Mouse (Mus musculus): ENCODE results near the gene Pms1. TPM values are rescaled to one million over a fixed set of nuclear protein-coding genes. Genes with fewer than 3 reads are reported as not detected.
"Not testable (repeated sequence)": the region's sequence is repeated elsewhere in the genome, so short reads cannot be mapped to it uniquely, and the experiment has no call there.

Gene Pms1
- total RNA-seq (2021): 10 to 100 TPM; 10.4 to 12.0 TPM

DNA sequence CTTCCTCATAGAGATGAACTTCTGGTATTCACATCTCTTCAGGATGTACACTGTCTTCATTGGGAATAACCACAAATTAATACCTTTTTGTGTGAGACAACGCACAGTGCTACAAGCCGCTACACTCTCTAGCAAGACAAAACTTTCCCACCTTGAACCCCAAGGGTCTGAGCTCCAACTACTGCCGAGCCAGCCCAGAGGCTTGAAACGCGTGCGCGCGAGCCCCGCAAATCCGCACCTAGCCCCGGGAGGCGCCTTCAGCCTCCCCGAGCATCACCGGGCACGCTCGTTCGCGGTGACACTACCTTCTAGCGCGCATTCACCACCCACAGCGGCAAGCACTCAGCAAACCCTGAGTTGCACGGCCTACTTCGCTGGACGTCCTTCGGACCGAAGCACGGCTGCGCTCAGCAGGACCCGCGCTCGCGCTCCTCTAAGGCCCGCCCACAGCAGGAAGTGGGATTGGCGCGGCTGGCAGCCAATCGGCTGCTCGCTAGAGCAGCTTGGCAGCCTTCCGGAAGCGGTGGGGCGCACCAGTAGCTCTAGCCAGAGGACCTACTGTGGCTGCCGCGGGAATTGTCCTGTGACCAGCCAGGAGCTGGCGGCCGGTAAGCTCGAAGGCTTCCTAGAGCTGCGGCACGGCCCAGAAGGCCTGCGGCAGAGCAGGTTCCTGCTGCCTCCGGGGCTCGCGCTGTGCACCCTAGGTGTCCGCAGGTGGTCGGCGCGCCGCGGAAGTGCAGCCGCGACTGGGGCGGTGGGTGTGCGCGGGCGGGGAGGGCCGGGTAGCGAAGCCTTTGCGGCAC, at the start of gene Pms1, which contains the start of the genes Ormdl1 and Gm28778:
TSS of gene Pms1 (minus strand) at position 438 of the 803 bp plus-strand sequence.
TSS of gene Ormdl1 (plus strand) at position 515 of the 803 bp plus-strand sequence.
TSS of gene Gm28778 (plus strand) at position 531 of the 803 bp plus-strand sequence.
- intact Hi-C loops (cut with DNase I): no loop called here
- DNase-seq (ENCODE audit: extremely low spot score in 1 of 2, low spot score in 2 of 2): peak; percentile 93 to 96

DNA sequence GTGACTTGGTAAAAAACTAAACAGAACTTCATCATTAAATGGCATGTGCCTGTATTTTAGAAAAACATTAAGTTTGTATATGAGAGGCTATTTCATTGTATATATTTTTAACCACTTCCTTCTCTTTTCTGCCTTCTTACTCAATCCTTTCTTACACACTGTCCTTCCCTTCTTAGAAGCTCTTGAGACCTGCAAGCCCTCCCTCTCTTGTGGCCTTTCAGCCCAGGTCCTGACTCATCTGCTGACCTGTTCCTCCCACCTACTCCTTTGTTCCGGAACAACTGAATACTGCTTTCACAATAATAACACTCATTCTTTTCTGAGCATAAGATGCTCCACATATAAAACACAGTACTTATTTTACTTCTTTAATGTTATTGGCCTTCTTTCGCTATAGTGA, 44.3 kb upstream of the Pms1 start:
- intact Hi-C loops (cut with DNase I): no loop called here
- DNase-seq (ENCODE audit: extremely low spot score in 1 of 2, low spot score in 2 of 2): no peak

DNA sequence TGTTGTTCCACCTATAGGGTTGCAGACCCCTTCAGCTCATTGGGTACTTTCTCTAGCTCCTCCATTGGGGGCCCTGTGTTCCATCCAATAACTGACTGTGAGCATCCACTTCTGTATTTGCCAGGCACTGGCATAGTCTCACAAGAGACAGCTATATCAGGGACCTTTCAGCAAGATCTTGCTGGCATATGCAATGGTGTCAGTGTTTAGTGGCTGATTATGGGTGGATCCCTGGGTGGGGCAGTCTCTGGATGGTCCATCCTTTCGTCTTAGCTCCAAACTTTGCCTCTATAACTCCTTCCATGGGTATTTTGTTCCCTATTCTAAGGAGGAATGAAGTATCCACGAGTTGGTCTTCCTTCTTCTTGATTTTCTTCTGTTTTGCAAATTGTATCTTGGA, 40.6 kb upstream of the Pms1 start:
- DNase-seq (ENCODE audit: extremely low spot score in 1 of 2, low spot score in 2 of 2); intact Hi-C loops (cut with DNase I): not testable (repeated sequence)

DNA sequence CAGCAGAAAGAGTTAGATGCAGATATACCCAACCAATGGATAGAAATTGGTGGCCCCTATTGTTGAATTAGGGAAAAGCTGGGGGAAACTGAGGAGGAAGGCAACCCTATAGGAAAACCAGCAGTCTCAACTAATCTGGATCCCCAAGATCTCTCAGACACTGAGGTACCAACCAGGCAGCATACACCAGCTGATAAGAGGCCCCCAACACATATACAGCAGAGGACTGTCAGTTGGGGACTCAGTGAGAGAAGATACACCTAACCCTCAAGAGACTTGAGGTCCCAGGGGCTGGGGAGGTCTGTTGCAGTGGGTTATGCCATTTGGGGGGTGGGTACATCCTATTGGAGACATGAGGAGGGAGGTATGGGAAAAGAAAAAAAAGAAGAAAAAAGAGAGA, 38.6 kb upstream of the Pms1 start:
- intact Hi-C loops (cut with DNase I): no loop called here
- no peak for DNase-seq (ENCODE audit: extremely low spot score in 1 of 2, low spot score in 2 of 2)

DNA sequence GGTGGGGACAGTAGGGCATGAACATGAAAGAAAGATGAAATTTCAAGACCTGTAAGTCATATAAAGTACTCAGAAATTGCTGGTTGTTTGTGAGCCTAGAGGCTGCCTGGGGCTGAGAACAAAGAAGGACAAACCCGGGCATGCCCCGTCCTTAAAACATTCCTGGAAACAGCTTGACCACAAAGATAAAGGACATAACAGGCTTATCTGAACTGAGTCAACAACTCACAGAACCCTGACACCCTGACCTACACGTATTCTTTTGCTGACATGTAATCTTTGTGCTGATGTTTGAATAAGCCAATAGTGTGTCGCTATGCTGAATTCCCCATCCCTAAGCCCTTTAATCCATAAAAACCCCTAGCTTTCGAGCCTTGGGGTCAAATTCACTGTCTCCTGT, 36.7 kb upstream of the Pms1 start:
- DNase-seq (ENCODE audit: extremely low spot score in 1 of 2, low spot score in 2 of 2); intact Hi-C loops (cut with DNase I): not testable (repeated sequence)

DNA sequence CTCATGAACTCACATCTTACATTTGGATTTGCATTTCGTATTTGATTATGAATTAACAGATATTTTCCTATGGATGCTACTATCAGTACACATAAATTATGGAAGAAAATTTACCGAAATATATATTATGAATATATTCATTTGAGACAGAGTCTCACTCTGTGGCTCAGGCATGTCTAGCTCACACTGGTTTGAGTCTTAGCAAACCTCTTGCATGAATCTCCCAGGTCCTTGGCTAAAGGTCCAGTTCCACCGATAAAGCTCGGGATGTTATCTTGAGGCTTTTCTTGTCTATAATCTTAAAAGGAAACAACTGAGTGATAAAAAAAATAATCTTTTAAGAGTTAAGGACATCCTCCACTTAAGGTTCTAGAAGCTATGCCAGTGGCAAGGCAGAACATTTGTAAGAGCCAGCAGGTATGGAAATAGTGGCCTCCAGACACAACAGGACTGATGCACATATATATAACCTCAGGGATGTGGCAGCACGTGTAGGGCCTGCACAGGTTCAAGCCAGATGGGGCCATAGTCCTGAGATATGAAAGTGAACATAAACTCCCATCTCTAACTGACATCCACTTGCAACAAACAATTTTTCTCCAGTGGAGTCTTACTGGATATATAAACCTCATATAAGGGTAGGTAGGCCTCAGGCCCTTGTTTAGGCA, 28.1 kb upstream of the Pms1 start:
- DNase-seq (ENCODE audit: extremely low spot score in 1 of 2, low spot score in 2 of 2): no peak
- intact Hi-C loops (cut with DNase I): no loop called here

DNA sequence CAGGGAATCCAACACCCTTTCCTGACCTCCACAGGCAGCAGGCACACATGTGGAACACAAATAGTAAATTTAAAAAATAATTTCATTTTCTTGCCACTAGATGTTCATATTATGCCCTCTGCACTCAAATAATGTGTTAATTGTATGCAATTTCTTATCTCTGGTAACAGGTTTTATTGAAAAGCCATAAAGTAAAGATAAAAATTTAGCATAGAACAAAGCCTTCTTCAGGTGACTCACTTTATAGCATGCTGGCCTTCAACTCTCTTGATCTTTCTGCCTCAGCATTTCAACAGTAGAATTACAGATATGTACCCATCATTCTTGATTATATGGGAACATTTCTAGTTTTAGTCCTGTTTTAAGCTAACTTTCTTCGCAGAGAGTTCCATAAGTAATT, 27.5 kb upstream of the Pms1 start:
- intact Hi-C loops (cut with DNase I): no loop called here
- no peak for DNase-seq (ENCODE audit: extremely low spot score in 1 of 2, low spot score in 2 of 2)

DNA sequence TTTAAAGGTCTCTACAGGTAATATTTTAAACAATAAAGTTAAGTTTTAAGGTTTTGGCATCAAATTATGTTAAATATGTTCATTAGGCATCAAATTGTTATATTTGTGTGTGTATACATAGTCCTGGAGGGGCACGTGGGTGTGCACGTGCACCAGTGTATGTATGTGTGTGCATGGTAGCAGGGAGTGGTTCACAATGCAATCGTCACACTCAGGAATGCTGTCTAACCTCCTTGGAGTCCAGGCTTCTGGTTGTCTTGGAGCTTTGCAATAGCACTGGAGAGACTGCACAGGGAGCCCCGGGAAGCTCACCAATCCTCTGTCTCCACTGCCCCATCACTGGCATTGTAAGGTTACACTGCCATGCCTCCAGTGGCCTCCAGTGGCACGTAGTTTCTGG, 26.4 kb upstream of the Pms1 start:
- no peak for DNase-seq (ENCODE audit: extremely low spot score in 1 of 2, low spot score in 2 of 2)
- intact Hi-C loops (cut with DNase I): no loop called here

DNA sequence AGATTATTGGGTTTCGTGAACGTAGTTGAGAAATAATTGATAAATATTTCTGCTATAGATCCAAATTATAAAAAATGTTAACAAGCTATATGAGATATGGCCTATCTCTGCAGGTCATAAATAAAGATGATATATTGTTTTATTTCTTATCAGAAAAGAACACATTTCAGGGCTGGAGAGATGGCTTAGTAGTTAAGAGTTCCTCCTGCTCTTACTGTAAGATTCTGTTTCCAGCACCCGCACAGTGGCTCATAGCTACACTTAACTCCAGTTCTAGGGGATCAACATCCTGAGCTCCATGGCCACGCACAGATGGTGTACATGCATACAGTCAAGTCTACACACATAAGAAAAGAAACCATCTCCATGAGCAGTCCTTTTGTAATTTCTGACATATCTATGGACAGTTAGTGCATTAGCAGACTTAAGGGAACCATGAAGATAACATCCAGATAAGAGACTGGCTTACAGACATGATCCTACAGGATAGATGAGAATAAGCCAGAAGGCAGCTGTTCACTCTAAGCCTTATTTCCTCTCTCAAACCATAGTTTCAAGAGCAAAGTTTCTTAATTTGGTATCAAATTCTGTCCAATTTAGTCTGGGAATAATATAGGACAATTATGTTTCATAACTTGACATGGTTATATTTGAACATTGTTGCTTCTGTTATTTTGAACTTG, 25.0 kb upstream of the Pms1 start:
- intact Hi-C loops (cut with DNase I): no loop called here

DNA sequence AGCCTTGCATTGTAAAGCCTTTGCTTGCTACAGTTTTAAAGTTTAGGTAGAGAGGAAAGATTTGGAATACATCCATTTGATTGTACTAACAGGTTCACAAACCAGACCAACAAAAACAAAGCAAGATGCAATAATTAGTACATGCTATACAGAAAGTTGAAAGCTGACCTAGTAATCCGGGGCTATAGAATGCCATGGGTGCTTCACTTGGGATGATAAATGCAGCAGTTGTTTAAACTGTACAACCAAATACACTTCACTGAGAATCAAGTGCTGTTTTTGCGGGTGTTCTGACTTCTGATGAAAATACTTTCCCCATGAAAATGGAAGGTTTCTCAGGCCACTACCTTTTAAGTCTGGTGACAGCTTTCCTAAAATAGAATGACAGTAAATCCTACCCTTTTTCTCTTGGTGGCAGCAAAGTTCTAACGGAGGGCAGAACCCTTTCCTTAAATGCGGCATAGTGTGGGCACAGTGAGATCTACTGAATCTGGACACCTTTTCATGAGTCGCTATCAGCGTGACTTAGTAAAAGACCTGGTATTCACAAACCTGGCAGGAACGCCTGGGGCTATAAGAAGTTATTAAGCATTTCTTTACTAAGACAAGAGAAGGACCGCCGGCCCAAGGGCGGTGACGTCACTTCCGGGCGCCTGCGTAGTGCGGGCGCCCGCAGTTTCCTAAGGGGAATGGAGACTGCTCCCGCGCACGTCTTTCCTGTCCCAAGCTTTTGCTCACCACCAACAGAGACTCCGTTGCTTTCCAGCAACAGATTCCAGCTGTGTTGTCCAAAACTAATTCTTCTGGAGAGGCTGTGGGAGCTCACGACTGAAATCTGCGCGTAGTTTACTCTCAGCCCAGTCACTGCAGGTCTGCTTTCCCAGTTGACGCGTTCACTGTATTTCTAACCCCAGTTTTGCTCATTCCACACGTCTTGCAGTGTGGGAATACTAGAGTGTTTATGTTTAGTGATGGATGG, 16.5 kb upstream of the Pms1 start, which contains the start of gene Osgepl1:
TSS of gene Osgepl1 (plus strand) at position 636 of the 979 bp plus-strand sequence.
- intact Hi-C loops (cut with DNase I): no loop called here
- peak; percentile 81 to 91 for DNase-seq (ENCODE audit: extremely low spot score in 1 of 2, low spot score in 2 of 2)

More for the DNA sequence above, 25.0 kb upstream of the Pms1 start:
- no peak for DNase-seq (ENCODE audit: extremely low spot score in 1 of 2, low spot score in 2 of 2)

DNA sequence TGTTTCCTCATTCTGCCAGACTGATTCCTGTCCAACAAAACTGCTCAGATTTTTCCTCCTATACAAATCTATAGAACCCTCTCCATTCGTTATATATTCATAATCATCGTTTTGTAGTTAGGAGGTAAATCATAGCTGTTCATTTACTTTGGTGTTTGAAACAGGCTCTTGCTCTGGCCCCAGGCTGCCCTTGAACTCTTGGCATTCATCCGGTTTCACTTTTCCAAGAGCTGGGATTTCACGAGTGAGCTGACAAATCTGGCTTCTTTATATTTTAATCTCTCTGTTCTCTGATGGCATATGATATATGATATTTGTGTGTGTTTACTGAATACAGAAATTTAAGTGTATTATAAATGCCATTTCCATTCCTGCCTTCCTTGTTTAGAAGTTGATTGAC, 3.7 kb upstream of the Pms1 start:
- DNase-seq (ENCODE audit: extremely low spot score in 1 of 2, low spot score in 2 of 2): no peak
- intact Hi-C loops (cut with DNase I): no loop called here

DNA sequence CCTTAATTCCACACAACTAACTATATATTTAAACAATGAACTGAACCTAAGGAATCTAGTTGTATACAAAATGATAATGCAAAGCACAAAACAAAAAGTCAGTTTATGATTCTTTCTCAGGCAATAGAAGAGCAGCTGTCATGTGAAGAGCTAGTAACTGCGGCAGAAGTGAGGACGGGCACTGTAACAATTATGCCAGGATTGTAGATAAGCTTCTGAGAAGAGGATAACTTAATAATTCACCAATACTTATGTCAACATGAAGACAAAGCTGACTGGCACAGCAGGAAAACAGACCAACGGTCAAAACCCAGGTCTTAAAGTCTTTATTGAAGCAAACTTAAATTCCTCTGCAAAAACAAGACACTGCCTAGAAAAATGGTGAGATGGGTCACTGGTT, 5.6 kb downstream of the Pms1 start:
- intact Hi-C loops (cut with DNase I): no loop called here

DNA sequence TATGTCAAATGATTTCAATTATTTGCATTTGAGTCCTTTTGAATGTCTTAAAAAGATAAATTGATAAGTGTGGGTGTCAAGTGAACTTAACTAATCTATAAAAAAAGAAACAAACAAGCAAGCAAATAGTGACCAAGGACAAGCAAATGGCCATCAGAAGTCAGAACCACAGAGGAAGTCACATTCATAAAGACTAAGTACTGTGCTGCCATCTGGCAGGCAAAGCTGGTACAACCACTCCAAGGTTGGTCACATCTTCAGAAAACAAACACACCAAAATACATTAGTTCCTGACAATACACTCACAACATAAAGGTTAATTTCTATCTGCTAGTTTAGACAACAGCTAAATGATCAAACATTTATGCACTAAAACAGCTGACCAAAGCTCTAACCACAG, 24.2 kb downstream of the Pms1 start:
- intact Hi-C loops (cut with DNase I): loop anchor here (2.0 kb wide), 1 partner anchor 220 kb away; no protein-coding TSS in a partner anchor
- DNase-seq (ENCODE audit: extremely low spot score in 1 of 2, low spot score in 2 of 2): peak; percentile 23 to 33

More for the DNA sequence above, 5.6 kb downstream of the Pms1 start:
- DNase-seq (ENCODE audit: extremely low spot score in 1 of 2, low spot score in 2 of 2): no peak

DNA sequence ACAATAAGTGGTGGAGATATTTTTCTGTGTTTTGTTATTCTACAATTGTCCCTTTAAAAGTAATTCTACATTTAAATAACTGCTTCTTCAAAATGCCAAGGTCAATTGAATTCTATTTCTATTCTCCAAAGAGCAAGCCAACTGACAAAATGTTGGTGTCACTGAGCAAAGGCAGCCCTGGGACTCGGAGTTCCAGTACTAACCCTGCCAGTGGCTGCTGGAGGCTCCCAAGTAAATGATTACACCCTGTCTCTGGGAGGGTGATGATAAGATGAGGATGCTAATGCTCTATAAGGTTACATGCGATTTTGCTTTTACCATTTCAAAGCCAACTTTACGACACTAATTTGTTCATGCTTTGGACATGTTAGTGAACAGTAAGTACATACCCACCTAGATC, 26.9 kb downstream of the Pms1 start:
- DNase-seq (ENCODE audit: extremely low spot score in 1 of 2, low spot score in 2 of 2): no peak

DNA sequence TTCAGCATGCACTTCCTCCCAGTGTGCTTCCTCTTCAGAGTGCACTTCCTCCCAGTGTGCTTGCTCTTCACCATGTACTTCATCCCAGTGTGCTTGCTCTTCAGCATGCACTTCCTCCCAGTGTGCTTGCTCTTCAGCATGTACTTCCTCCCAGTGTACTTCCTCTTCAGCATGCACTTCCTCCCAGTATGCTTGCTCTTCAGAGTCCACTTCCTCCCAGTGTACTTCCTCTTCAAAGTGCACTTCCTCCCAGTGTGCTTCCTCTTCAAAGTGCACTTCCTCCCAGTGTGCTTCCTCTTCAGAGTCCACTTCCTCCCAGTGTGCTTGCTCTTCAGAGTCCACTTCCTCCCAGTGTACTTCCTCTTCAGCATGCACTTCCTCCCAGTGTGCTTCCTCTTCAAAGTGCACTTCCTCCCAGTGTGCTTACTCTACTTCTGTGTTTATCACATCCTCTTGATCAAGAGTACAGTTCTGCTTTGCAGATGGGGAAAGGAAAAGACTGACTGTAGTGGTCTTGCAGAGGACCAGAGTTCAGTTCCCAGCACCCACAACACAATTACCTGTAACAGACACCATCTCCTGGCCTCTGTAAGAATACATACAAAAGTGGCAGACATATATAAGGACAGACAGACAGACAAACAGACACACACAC, 31.7 kb downstream of the Pms1 start:
- intact Hi-C loops (cut with DNase I); DNase-seq (ENCODE audit: extremely low spot score in 1 of 2, low spot score in 2 of 2): not testable (repeated sequence)

More for the DNA sequence above, 26.9 kb downstream of the Pms1 start:
- intact Hi-C loops (cut with DNase I): no loop called here

DNA sequence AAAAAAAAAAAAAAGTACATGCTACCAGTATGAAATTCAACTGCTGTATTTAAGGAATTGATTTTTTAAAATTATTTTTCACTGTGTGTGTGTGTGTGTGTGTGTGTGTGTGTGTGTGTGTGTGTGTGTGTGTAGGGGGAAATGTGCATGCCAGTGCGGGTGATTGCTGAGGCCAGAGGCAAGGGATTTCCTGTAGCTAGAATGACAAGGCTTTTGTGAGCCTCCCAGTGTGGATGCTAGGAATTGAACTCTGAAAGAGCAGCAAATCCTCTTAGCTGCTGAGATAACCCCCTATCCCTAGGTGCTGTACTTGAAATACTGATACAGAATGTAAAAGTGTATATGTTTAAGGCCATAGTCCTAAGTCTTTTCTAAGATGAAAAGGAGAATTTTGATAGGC, 70.8 kb downstream of the Pms1 start:
- intact Hi-C loops (cut with DNase I): no loop called here
- DNase-seq (ENCODE audit: extremely low spot score in 1 of 2, low spot score in 2 of 2): no peak

DNA sequence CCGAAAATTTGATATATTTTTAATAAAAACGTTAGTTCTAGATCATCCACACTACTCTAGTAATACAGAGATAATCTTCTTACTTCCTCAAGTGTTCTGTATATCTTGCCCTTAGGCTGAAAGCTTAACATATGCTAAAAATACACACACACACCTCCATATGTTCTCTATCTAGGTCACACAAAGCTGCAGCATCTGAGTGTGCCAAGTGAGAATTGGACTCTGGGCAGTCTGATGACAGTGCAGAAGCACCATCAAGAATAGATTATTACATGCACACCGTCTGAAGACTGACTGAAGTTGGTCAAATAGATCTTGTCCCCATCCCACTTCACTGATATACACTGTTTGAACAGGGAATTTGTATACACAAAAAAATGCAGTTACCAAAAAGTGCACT, 71.2 kb downstream of the Pms1 start:
- intact Hi-C loops (cut with DNase I): no loop called here
- no peak for DNase-seq (ENCODE audit: extremely low spot score in 1 of 2, low spot score in 2 of 2)

DNA sequence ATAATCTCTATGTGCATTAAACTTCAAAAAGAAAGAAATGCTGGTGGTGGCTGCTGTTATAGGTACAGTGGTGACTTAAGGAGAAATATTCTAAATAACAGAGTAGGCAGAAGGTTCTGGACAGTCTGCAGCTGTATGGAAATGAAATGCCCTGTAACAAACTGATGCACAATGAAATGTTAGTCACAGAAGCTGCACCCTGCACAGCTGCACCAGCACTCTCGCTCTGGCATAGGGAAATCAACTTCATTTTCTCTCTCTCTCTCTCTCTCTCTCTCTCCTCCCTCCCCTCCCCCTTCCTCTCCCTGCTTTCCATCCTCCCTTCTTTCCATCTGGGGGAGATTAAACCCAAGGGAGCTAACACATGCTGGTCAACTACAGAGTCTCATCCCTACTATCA, 72.0 kb downstream of the Pms1 start:
- intact Hi-C loops (cut with DNase I): no loop called here

More for the DNA sequence above, 72.0 kb downstream of the Pms1 start:
- DNase-seq (ENCODE audit: extremely low spot score in 1 of 2, low spot score in 2 of 2): no peak
